Comparison of ENCODE assay signal across 13 mouse cellular contexts in the genomic region with DNA sequence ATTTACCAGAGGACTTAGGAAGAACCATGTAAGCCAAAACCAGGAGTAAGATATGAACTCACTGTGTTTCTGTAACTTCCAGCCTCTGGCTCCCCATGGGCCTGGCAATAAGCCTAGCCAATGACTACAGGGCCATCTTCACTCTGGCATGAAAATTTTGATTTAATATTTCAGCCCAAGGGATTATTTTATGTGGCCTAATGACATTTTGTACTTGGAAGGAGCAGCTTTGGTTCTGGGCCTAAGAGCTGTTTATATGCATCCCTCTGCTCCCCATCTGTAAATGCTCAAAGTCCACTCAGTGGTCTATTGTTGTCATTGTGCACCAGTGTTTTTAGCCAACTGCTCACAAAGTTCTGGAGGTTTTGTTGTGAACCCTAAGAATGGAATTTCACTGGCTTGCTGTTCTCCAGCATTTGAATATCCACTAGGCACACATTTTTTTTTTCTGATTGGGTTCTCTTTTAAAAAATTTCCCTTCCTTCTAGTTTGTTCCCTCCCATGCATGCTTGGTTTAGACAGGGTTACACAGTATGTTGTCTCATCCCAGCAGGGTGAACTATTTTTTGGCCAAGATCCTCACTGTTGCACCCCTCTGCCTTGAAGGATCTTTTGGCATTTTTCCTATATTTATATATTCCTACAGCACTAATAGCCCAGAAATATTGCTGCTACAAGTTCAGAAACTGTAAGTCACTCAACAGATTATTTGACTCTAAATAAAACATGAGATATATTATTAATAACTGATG.
DNase-seq lines count a peak whose midpoint lies in the region; ATAC-seq and TF ChIP-seq lines count a peak whose summit lies in the region.
"Had no signal": no experiment of that assay in that cellular context is flagged by ENCODE, and none has a peak within 500 bp of the region (broad histone marks: within the 10 kb centered on the region; RNA-seq: fewer than 3 reads in every experiment).

No protein-coding gene starts in this region.

- H3K9me3 ChIP-seq in kidney, embryonic 15.5 days (replicated peaks), result no peaks in the 10 kb centered on the region
- no peaks in the 10 kb centered on the region for H3K9me3 ChIP-seq in forebrain, postnatal 0 days (ENCODE audit: low read length)
- H3K9me3 ChIP-seq: forebrain, embryonic 15.5 days; hindbrain, embryonic 10.5 days; liver, embryonic 15.5 days had no signal

- ATAC-seq in kidney, embryonic 15.5 days (replicated peaks; ENCODE audit: low FRiP score), result no peak
- ATAC-seq in forebrain, postnatal 0 days, result no peak
- ATAC-seq: forebrain, embryonic 15.5 days had no signal

- TF ChIP-seq CTCF in forebrain, postnatal 0 days (IDR thresholded peaks at IDR 0.05; ENCODE audit: low read depth), result no peak

- H3K9ac ChIP-seq in kidney, embryonic 15.5 days, result no peak overlapping the region
- H3K9ac ChIP-seq in forebrain, postnatal 0 days, result no peak overlapping the region
- H3K9ac ChIP-seq: forebrain, embryonic 15.5 days; liver, embryonic 15.5 days had no signal

- intact Hi-C loops in heart, postnatal 14 days (cut with DNase I), result no loop called here

- H3K4me2 ChIP-seq in kidney, embryonic 15.5 days, result no peak overlapping the region
- H3K4me2 ChIP-seq in forebrain, postnatal 0 days (ENCODE audit: low read depth), result no peak overlapping the region
- H3K4me2 ChIP-seq: forebrain, embryonic 15.5 days; liver, embryonic 15.5 days had no signal

- no peak overlapping the region for H3K4me3 ChIP-seq in kidney, embryonic 15.5 days (replicated peaks)
- H3K4me3 ChIP-seq in forebrain, postnatal 0 days (ENCODE audit: low read depth, low read length), result no peak overlapping the region
- H3K4me3 ChIP-seq: forebrain, embryonic 15.5 days; hindbrain, embryonic 10.5 days; left cerebral cortex, adult 2 months; liver, embryonic 15.5 days had no signal

- no peaks in the 10 kb centered on the region for H3K36me3 ChIP-seq in kidney, embryonic 15.5 days
- no peaks in the 10 kb centered on the region for H3K36me3 ChIP-seq in forebrain, postnatal 0 days (ENCODE audit: insufficient read depth)
- H3K36me3 ChIP-seq: forebrain, embryonic 15.5 days; G1E; hindbrain, embryonic 10.5 days; liver, embryonic 15.5 days had no signal

- no peaks in the 10 kb centered on the region for H3K27me3 ChIP-seq in kidney, embryonic 15.5 days
- no peaks in the 10 kb centered on the region for H3K27me3 ChIP-seq in forebrain, postnatal 0 days (ENCODE audit: insufficient read depth, low read length)
- H3K27me3 ChIP-seq: forebrain, embryonic 15.5 days; liver, embryonic 15.5 days had no signal

- no peaks in the 10 kb centered on the region for H3K4me1 ChIP-seq in kidney, embryonic 15.5 days
- no peaks in the 10 kb centered on the region for H3K4me1 ChIP-seq in forebrain, postnatal 0 days (ENCODE audit: insufficient read depth)
- H3K4me1 ChIP-seq: forebrain, embryonic 15.5 days; hindbrain, embryonic 10.5 days had no signal

- DNase-seq in kidney, adult 11 months, result peak; percentile 32
- DNase-seq in gastrocnemius, adult 18-20 months (ENCODE audit: low spot score), result peak; percentile 57
- DNase-seq in heart, postnatal 14 days, result peak; percentile 18 to 34
- peak; percentile 51 for DNase-seq in lung, postnatal 14 days
- no peak for DNase-seq in yolk sac, embryonic 10.5 days (ENCODE audit: low spot score)
- DNase-seq in right cerebral cortex, postnatal 36 days (ENCODE audit: low spot score in 2 of 2), result no peak
- DNase-seq in forebrain, postnatal 0 days, result no peak

- H3K27ac ChIP-seq in kidney, embryonic 15.5 days, result no peak overlapping the region
- H3K27ac ChIP-seq in forebrain, postnatal 0 days (ENCODE audit: low read depth, low read length), result no peak overlapping the region
- H3K27ac ChIP-seq: forebrain, embryonic 15.5 days; hindbrain, embryonic 10.5 days; left cerebral cortex, adult 2 months; liver, embryonic 15.5 days had no signal

Comparison
In these comparisons a context has a peak if more than half of its experiments do, and no peak if none do; other contexts are left out.
1. DNase-seq: peak in kidney, adult 11 months (single experiment), gastrocnemius, adult 18-20 months (single experiment), heart, postnatal 14 days (2 of 2) and lung, postnatal 14 days (single experiment); none in yolk sac, embryonic 10.5 days (single experiment), right cerebral cortex, postnatal 36 days (0 of 2) and forebrain, postnatal 0 days (single experiment).